Mouse (Mus musculus) left cerebral cortex, adult 9 months (tissue): ENCODE measurements around the gene 2410004P03Rik.

Experiments
- DNase-seq, 2 experiments: peaks; one replicate each; pipeline ENCODE4 v3.0.0; 2022; ENCODE audit warnings: low spot score in 2 of 2

2410004P03Rik gene

GRCm38 (mm10) chr12:17011100-17011870 is at the start of gene 2410004P03Rik:
Gene 2410004P03Rik, minus strand, starts transcription at chr12:17011727.
- peak in 1 of 2 experiments; percentile 72 for DNase-seq

GRCm38 (mm10) chr12:17061183-17061722 is 49.7 kb upstream of the 2410004P03Rik start:
- no peak for DNase-seq

- DNase-seq, result no peak
Measured at GRCm38 (mm10) chr12:17058490-17058889, 47.0 kb upstream of the 2410004P03Rik start.

GRCm38 (mm10) chr12:17057110-17057509 is 45.6 kb upstream of the 2410004P03Rik start:
- no peak for DNase-seq

GRCm38 (mm10) chr12:17055766-17056165 is 44.2 kb upstream of the 2410004P03Rik start:
- no peak for DNase-seq

GRCm38 (mm10) chr12:17054691-17055090 is 43.2 kb upstream of the 2410004P03Rik start:
- DNase-seq, result no peak

- DNase-seq, result no peak
Measured at GRCm38 (mm10) chr12:17052673-17053072, 41.1 kb upstream of the 2410004P03Rik start.

- no peak for DNase-seq
Measured at GRCm38 (mm10) chr12:17051057-17051456, 39.5 kb upstream of the 2410004P03Rik start.

GRCm38 (mm10) chr12:17049796-17050195 is 38.3 kb upstream of the 2410004P03Rik start:
- DNase-seq, result no peak

- no peak for DNase-seq
Measured at GRCm38 (mm10) chr12:17048979-17049612, 37.6 kb upstream of the 2410004P03Rik start.

GRCm38 (mm10) chr12:17043311-17043710 is 31.8 kb upstream of the 2410004P03Rik start:
- DNase-seq, result no peak

- DNase-seq, result no peak
Measured at GRCm38 (mm10) chr12:17040567-17040966, 29.0 kb upstream of the 2410004P03Rik start.

GRCm38 (mm10) chr12:17039415-17039814 is 27.9 kb upstream of the 2410004P03Rik start:
- DNase-seq, result no peak

- DNase-seq, result no peak
Measured at GRCm38 (mm10) chr12:17038246-17038645, 26.7 kb upstream of the 2410004P03Rik start.

- DNase-seq, result peak in 1 of 2 experiments; percentile 75
Measured at GRCm38 (mm10) chr12:17037053-17037610, 25.6 kb upstream of the 2410004P03Rik start.

GRCm38 (mm10) chr12:17036532-17036931 is 25.0 kb upstream of the 2410004P03Rik start:
- no peak for DNase-seq

- DNase-seq, result peak in 1 of 2 experiments; percentile 37
Measured at GRCm38 (mm10) chr12:17035128-17035527, 23.6 kb upstream of the 2410004P03Rik start.

- DNase-seq, result no peak
Measured at GRCm38 (mm10) chr12:17034671-17035070, 23.1 kb upstream of the 2410004P03Rik start.

GRCm38 (mm10) chr12:17033464-17033841 is 21.9 kb upstream of the 2410004P03Rik start:
- no peak for DNase-seq

GRCm38 (mm10) chr12:17032694-17033463 is 21.4 kb upstream of the 2410004P03Rik start:
- peak in 1 of 2 experiments; percentile 81 for DNase-seq

GRCm38 (mm10) chr12:17024554-17025110 is 13.1 kb upstream of the 2410004P03Rik start:
- no peak for DNase-seq
